Mouse (Mus musculus): ENCODE data around the gene Igsf8. TPM values are rescaled to one million over a fixed set of nuclear protein-coding genes. Genes with fewer than 3 reads are reported as not detected.
A peak's percentile ranks its signal among the peaks of the same experiment; 100 is the strongest.
"Not testable (repeated sequence)": the region's sequence is repeated elsewhere in the genome, so short reads cannot be mapped to it uniquely, and the experiment has no call there.

Igsf8 gene
- 10 to 100 TPM; 26.5 to 32.3 TPM for total RNA-seq (2021)
- long read RNA-seq, experiment 1, transcript Igsf8-201 (7 exons, 2,278 nt), result major isoform, 58 of 82 reads
- long read RNA-seq, experiment 1, partial matches to known transcripts, result 13 of 82 reads
- long read RNA-seq, experiment 1, other reads (novel, unspliced or antisense), result 11 of 82 reads
- long read RNA-seq, experiment 2, transcript Igsf8-201 (7 exons, 2,278 nt), result major isoform, 38 of 51 reads
- long read RNA-seq, experiment 2, partial matches to known transcripts, result 4 of 51 reads
- long read RNA-seq, experiment 2, other reads (novel, unspliced or antisense), result 8 of 51 reads

DNA sequence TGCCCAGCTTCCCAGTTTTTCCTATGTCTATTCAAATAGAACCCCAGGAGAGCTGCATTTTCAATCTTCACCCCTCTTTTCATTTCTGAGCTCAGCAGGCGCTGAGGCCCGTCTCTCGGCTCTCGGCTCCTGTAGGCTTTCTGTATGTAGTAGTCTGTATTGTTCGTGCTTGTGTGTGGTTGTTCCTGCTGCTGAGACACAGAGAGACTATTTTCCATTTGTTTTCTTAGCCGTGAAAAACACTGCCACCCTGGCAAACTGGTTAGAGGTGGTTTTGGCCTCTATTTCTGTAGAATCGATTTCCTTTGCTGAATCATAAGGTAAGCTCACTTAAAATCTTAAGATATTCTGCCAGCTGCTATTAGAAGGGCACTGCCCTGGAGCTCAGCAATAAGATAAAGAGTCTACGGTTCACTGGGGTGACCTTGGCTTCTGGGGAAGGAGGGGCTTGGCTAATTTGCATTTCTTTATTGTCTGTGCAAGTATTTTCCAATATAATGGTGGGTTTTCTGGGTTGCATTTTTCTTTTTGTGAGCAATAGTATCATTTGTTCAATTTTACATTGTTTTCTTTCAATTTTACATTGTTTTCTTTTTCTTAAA lies at the start of gene Igsf8:
Gene Igsf8, plus strand, starts transcription at position 165 of the 602 bp plus-strand sequence.
- DNase-seq, result no peak

DNA sequence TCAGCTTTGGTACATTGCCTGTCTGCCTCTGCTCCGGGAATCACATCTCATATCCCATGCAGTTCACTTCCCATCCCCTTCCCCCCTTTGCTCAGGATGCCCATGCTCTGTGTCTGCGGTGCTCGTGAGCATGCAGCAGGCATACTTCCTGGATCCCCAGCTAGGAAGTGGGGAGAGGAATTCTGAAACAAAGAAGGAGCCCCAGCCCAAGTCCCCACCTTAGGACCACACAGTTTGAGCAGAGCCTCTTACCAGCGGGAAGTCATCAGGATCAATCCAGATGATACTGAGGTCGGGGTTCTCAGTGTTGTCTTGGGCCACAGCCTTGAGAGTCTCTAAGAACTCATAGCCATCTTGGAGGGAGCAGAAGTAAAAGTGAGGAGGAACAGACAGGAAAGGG lies 48.7 kb upstream of the Igsf8 start:
- no peak for DNase-seq

DNA sequence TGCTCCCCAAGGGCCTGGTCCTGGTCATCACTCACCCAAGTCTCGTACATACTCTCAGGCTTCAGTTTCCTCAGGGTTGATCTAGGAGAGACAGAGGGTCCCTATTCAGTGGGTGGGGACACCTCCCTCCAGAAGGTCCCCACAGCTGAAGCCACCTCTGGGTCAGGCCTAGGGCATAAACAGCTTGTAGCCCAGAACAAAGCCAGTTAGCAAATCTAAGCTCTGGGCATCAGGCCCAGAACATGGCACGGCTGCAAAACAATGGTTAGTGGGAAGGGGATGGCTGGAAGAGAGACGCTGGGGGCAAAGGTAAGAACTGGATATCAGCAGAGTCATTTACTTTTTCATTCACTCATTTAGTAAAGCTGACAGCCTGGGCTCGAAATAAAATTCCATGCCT lies 47.7 kb upstream of the Igsf8 start:
- DNase-seq, result no peak

DNA sequence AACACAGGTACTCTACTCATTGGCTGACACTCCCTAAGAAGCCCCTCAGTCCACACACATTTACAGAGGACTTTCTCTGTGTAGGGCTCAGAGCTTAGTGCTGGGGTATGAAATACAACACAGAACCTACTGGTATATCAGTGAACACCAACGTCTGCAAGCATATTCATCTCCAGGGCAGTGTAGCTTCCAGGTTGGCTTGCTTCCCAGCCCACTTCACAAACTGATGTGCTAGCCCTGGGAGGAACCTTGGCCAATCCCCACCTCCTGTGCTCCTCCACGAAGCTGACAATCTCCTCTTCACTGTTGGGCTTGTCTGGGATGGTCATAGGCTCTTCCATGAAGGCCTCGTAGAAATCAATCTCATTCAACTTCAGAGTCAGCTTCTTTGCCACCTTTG lies 46.7 kb upstream of the Igsf8 start:
- no peak for DNase-seq

DNA sequence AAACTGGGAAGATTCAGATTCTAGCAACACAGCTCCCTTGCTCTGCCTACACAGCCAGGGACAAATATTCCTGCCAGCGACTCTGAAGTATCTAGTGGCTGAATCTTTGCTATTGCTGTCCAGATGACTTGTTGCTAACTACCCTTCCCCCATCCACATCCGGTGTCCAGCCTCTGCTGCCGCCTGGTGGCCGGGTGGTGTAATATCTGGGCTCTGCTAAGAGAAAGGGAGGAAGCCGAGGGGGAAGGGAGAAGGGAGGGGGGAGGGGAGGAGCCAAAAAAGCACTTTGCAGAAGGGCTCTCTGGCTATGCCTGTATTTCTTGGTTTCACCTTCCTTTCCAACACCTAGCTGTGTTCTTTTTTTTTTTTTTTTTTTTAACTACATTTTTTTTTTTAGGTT lies 44.3 kb upstream of the Igsf8 start:
- DNase-seq, result peak; percentile 96

DNA sequence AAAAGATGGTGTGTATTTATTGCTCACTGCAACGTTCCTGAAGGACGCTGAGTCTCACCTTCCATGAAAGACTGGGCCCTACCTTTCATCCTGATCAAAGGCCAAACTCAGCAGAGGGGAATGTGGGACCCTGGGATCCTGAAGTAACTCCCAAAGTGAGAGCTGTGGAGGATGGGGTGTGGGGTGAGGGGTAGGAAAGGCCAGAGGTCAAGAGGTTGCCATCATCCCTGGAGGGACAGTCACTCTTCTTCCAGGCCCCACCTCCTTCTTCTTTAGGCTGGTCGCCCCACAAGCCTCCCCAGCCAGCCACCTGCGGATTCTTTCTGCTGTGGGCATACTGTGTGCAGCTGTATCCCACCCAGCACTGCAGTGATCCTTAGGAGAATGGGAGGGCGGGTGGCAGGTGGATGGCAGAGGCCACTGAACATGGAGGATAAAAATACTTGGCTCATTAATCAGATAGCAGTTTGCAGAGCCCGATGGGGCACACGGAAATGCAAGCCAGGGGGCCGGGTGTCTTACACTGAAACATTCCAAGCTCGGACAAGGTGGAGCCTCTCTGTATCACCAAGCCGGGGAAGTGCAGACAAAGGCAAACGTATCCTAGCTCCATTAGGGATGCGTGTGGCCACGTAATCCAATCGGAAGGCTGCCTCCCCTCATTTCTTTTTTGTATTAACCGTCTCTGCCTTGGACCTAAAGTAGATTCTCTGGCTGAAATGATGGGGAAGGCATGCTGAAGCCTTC lies 43.1 kb upstream of the Igsf8 start:
- DNase-seq, result no peak

DNA sequence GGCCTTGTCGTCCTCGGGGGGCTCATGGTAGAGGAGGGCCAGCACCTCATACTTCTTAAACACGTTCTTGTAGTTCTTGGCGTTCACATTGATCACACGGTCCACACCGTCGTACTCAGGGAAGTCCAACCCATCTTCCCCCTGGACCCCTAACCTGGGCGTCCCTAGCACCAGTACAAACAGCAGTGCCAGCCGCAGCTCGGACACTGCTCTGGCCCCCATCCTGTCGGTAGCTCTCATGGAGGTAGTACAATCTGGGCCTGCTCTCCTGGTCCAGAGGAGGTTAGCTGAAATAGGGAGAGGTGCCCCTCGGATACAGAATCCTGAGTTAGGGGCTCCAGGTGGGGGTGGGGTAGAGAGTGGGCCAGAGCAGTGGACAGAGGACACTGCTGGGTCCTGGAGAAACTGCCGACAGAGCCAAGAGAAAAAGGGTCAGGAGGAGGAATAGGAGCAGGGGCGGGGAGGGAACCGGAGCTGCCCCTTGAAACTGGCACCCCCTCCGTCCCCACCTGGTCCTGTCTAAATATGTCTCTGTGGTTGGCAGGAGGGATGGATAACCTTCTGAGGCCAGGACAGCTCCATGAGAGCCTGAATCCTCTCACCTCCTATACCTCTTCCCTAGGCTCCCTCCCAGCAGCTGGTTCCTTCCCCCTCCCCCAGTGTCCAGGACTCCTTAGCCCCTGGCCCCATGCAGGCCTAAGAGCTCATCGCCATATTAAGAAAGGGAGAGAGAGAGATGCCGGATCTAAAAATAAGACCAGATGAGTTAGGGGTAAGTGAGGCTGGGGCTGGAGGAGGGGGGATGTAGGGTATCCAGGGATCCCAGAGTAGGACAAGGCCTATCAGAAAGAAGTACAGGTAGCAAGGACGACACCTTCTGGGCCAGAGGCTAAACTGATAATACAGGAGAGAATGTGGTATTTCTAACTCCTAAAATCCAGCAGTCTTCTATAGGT lies 41.7 kb upstream of the Igsf8 start, which contains the start of gene Casq1:
Gene Casq1, minus strand, starts transcription at position 418 of the 956 bp plus-strand sequence.
- DNase-seq, result no peak

DNA sequence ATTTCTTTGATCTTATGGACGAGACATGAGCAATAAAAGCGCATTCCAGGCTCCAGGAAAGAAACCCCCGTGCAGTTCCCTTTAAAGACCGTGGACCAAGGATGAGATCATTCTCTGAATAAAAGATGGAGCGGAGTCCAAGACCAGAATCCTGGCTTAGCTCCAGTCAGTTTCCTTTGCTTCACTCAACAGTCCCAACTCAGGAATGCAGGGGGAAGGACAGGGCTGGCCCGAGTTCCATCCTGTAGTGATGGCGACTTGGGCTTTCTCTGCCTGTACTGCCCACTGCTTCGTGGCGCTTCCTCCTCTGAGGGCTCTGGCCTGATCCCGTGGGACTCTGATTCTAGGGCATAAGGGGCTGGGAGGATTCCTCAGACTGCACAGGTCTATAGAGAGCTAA lies 41.0 kb upstream of the Igsf8 start:
- DNase-seq, result peak; percentile 61

DNA sequence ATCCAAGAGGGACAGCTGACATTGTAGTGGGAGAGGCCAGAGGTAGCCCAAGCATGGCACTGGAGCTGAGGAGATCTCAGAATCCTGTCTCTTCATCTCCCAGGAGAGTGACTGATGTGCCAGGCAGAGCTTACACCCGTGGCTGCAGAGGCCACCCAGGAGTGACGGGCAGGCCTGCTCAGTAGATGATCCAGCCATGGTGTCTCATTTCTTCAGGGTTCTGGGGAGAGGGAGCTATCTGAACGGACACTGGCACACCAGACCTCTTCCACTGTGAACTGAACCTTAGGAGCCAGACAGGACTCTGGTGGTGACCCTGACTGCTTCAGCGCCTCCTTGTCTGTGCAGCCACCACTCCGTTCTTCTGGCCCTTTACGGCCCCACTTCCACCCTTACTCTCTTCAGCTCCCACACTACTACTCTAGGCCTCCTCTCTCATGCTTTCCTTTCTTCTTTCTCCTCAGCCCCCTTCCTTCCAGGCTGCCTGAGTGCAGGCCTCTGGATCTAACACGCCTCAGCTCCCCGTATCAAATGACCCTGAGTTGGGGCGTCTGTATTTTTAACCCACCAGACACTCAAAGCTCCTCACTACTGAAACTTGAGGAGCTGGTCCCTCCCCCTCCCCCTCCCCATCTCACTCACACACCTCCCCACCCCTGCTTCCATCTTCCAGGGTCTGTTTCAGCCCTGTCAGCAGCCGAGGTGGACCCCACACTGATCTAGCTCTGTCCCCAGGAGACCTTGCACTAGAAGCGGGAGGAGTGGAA lies 40.0 kb upstream of the Igsf8 start:
- no peak for DNase-seq

DNA sequence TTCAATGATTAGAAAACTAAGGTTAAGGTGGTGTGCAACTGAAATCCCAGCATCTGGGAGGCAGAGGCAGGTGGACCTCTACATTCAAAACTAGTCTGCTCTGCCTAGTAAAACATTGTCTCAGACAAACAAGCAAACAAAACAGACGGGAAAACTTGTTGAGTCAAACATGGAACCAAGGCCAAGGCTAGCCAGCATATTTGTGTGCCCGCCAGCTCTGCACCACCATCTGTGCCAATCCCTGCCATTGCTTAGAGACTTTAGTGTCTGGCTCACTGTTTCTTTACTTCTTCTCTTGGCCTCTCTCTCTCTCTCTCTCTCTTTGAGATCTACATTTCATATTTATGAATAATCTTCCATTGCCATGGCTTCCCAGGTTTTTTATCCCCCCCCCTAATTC lies 33.2 kb upstream of the Igsf8 start:
- no peak for DNase-seq

DNA sequence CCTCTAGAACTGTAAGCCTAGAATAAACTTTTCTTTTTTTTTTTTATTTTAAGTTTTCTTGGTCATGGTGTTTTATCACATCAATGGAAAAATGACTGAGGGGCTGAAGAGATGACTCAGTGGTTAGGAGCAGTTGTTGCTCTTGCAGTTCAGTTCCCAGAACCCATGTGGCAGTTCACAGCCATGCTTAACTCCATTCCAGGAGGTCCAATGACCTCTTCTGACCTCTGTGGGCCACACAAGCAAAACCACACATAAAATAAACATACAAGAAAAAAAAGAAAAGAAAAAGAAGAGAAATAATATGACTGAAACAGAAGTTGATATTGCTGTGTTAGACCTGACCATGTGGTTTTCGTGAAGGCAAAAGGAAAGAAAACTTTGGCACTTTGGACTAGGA lies 32.2 kb upstream of the Igsf8 start:
- DNase-seq, result no peak

DNA sequence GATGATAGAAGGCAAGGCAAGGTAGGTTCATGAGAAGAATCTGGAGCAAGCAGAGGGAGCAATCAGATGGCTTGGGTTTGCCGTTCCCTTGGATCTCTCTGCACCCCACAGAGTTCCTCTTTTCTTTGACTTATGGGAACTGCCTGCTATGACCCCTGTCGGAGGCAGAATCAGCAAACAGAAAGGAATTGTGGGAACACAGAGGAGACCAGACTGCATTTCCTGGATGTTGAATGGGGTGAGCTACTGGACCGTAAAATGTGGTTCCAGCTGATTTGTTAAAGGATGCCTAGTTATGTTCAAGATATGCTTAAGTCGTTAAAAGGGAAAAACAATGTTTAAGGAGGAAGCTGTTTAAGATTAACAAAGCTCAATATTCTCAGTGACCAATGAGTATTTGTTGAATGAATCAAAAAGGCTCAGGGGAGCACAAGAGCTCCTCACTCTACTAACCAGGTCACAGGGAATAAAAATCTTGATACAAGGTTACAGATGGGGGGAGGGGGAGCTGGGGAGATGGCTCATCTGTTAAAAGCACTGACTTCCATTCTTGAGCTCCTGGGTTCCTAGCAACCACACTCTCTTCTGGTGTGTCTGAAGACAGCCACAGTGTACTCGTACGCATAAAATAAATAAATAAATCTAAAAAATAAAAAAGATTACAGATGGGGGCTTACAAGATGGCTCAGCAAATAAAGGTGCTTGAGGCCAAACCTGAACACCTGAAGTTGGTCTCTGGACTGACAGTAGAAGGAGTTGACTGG lies 20.3 kb upstream of the Igsf8 start:
- DNase-seq, result no peak

DNA sequence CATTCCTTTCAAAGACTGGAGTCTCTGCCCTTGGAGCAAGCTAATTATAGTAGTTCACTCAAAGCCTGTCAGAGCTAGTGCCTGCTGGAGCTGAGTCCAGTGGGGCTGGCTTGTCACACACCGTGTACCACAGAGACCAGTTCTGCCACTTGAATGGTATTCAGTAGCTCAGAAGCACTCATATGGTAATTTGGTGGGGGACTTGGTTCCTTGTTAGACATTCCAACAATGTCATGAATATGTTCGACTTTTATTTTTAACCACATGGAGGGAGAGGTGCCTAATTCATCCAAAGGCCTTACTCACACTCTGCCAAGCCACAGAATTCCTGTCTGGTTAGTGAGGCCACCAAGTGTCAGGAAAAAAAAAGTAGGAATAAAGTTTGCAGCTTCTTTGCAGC lies 19.0 kb upstream of the Igsf8 start:
- no peak for DNase-seq

DNA sequence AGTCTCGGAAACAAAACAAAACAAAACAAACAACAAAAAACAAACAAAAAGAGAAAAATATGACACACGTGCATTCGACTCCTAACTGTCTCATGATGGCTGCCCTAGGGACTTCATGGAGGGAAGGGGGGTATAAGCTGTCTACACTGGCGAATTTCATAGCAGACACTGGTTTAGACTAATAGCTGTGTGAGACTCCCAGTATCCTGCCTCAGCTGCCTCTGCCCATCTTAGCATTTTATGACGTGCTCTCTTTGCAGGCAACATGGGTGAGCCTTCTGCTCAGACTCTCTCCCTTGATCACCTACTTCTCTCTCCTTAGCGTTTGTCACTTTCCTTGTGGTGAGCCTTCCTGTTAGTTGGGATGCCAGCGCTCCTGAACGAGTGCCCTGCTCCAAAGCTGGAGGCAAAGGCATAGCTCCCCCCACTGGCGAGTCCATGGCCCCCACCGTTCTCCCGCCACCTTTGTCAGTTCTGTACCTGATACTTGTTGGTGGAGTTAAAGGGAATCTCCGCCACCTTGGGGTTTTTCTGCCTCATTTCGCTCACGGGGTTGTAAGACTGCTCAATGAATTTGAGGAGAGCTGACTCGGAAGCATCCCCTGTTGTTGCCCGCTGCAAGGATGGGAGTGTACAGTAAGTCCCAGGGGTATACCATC lies 17.8 kb upstream of the Igsf8 start:
- peak; percentile 42 for DNase-seq

DNA sequence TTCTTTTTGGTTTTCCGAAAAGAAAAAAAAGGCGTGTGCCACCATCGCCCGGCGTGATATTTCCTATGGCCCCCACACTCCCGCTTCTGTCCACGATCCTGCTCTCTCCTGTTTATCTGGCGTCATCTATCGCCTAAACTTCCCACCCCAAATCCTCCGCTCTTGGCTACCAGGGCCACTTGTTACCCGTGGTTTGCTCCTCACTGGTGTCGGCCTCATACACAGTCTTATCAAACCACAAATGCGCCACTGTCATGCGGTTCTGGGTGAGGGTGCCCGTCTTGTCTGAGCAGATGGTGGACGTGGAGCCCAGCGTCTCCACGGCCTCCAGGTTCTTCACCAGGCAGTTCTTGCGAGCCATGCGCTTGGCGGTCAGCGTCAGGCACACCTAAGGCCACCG lies 16.8 kb upstream of the Igsf8 start:
- not testable (repeated sequence) for DNase-seq

DNA sequence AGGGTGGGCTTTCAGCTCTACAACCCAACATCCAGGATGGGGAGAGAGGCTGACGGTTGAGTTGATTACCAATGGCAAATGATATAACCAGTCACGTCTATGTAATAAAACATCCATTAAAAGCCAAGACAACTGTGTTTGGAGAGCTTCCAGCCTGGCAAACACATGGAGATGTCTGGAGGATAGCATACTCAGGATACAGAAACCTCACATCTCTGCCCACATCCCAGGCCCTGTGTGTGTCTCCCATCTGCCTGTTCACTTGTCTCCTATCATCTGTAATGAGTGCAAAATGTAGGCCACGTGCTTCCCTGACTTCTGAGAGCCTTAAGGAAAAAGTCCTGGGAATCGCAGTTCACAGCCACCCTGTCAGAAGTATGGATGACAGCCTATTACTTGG lies 14.2 kb upstream of the Igsf8 start:
- no peak for DNase-seq

DNA sequence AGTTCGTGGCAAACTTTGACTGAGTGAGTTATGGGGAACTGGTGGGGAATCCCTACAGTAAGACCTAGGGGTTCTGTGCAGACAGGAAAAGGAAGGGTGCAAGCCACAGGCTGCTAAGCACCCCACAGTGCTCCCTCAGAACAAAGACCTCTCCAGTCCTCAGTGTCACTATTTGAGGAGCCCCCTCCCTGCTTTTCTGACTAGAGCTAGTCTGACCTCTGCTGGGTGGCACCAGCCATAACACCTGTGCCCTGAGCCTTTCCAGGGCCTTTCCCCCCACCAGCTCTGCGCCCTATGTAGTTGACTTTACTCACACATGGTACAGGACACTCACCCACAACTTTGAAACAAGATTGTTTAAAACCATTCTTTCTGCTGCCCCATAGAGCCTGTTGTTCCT lies 13.8 kb upstream of the Igsf8 start:
- peak; percentile 28 for DNase-seq

DNA sequence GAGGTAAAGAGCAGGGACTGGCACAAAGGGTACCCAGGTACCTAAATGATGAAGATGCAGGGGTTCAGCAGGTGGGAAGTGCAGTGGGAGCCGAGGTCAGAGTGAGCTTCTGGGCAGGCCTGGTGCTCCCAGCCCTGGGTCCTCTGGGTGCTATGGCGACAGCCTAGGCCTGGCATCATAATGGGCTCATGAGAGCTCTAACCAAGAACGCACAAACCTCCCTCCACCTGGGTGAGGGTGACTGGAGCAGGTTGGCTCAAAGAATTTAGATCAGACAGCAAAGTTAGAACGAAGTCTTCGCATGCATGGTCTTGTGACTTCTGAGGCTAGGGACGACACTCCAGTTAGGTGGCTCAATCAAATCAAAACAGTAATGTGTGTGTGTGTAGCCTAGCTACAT lies 3.1 kb upstream of the Igsf8 start, which contains the start of gene Atp1a4:
Gene Atp1a4, minus strand, starts transcription at position 101 of the 400 bp plus-strand sequence.
- DNase-seq, result no peak

DNA sequence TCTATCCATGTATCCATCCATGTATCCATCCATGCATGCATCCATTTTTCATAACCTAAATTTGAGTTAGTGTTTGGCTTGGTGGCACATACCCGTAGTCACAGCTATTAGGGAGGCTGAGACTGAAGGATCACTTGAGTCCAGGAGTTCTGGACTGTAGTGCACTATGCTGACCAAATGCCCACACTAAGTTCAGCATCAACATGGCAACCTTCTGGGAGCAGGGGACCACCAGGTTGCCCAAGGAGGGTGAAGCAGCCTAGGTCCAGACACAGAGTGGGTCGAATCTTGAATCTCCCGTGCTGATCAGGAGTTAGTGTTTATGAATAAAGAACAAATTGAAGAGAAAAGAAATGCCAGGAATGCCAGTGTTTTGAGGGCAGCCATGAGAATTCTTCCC lies 9.8 kb downstream of the Igsf8 start:
- DNase-seq, result peak; percentile 5

DNA sequence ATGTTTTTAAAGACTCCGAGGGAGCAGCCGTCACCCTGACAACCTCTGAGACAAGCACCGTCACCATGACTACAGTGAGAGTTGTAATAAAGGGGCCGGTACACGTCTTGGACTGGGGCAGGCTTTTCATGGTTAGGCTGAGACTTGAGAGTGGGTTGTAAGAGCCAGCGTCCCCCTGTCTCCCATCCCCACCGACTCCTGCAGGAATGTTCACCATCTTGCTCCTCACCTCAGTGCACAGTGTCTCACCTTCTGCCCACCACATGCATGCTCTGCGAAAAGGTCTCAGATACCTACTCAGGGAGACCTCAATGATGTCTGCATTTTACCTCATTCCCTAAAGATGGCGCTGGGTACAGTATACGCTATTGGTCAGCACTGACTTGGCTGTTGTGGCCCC lies 10.3 kb downstream of the Igsf8 start:
- peak; percentile 12 for DNase-seq
